Mouse (Mus musculus) hematopoietic stem cell, adult 5-6 weeks (primary cell): ENCODE data around the gene Ccdc12. TPM values are rescaled to one million over a fixed set of nuclear protein-coding genes. Genes with fewer than 3 reads are reported as not detected.

ENCODE experiments used
- ATAC-seq, 2 experiments: fragments of 125-278 bp in 1 of 2; replicated peaks in 1 of 2; 2 replicates each; pipeline ENCODE4 v1.8.0; 2016 to 2017; ENCODE audit warnings: inconsistent platforms in 2 of 2, mild to moderate bottlenecking in 2 of 2, moderate number of reproducible peaks in 2 of 2, low read depth in 1 of 2, moderate TSS enrichment in 1 of 2; ENCODE audit not compliant: low FRiP score in 2 of 2, poor library complexity in 2 of 2, severe bottlenecking in 2 of 2, insufficient read depth in 1 of 2, low TSS enrichment in 1 of 2
- total RNA-seq: library from RNA; stranded (forward); fragments of 172-1452, 232-1000 nt; gene quantifications from 2 replicates; pipeline ENCODE4 v1.2.3, GENCODE M21; 2017

Ccdc12 gene
- total RNA-seq, 1 experiment from 2014 or later = 89.4 TPM

GRCm38 (mm10) chr9:110713389-110713788 lies 57.1 kb downstream of the Ccdc12 start:
- ATAC-seq = no peak

- no peak for ATAC-seq
These were observed 59.1 kb downstream of the Ccdc12 start for GRCm38 (mm10) chr9:110715426-110715825.

DNA sequence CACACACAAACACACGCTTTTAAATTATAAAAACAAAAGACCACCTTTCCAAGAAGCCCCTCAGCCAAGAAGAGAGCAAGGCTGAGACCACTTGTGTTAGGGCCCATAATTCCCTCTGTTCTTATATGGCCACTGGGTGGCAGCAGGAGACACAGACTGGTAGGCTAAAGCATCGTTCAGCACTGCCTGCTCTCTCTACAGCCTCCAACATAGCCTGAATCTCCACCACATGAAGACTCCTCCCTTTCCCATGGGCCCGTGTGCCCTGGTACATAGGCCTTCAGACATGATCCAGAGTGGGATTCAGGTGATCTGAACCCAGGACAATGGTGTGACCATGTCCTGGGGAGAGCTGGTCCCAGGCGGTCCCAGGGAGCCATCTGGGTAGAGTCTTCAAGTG lies 60.5 kb downstream of the Ccdc12 start:
- peak; percentile 63 to 74; a peak in 2 of 4 replicates for ATAC-seq

- no peak for ATAC-seq
These were observed 61.8 kb downstream of the Ccdc12 start for GRCm38 (mm10) chr9:110718071-110718470.

GRCm38 (mm10) chr9:110718810-110719209 lies 62.5 kb downstream of the Ccdc12 start:
- ATAC-seq = no peak

DNA sequence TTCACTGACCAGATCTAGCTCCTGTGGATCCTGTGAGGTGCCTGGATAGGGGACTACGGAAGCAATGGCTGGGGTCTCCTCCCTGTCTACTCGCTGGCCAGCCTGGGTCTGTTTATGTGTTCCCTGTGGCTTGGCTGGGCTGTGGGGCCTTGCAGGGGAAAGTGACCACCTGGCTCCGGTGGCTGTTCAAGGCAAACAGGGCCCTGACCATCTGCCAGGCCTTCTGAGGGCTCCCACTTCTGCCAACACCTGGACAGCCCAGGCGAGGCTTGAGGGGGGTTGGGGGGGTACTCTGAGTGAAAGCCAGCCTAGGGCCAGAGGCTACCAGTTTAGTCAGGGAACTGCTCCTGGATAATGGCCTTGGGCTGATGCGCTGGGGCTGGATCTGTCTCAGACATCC lies 63.7 kb downstream of the Ccdc12 start:
- no peak for ATAC-seq

DNA sequence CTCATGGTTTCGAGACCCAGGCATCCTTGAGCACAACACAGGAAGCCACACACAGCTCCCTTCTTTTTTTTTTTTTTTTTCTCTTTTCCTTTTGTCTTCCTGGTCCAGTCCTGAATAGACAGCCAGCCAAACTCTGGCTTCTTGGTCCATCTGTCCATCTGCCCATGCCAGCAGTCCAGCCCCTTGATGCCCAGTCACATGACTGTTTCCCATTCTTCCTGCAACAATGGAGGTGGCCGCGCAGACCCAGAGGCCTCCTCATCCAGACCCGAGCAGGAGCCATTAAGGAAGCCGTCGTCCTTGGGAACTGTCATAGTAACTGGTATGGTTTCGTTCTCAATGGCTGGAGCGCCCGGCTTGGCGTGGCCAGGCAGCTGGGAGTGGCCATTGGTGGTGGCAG lies 65.8 kb downstream of the Ccdc12 start:
- no peak for ATAC-seq

DNA sequence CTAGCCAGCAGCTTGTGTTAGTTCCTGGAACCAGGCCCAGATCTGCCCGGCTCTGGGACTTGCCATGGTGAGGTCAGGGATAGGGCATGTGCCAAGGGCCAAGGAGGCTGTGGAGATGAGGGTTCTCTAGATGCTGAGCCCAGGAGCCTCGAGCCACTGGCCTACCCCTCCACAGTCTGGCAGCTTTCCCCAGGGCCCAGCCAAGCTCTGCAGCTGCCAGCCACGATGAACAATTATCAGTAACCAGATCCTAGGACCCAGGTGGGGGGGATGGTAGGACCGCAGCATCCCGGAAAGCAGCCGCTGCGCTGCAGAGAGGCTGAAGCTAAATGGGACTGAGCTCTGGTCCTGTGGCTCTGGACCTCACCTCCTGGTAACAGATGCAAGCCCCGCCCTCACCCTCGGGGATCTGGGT lies 69.4 kb downstream of the Ccdc12 start:
- ATAC-seq = no peak

- ATAC-seq = no peak
These were observed 70.6 kb downstream of the Ccdc12 start for GRCm38 (mm10) chr9:110726867-110727266.

DNA sequence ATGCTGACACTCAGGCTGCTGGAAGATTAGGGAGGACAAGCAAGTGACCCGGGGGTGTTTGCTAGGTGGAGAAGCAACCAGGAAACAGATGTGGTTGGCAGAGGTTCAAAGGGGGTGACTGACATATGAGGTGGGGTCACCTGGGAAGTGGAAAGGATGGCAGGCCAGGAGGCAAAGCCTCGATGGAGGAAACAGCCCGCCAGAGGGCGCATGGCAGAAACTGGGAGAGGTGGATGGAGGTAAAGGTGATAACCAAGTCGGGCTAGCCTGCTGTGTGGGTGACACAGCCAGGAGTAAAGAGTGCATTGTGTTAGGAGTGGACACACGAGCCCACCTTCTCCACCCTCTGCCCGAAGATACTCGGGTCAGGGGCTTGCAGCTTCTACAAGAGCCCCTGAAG lies 73.5 kb downstream of the Ccdc12 start:
- ATAC-seq = no peak

DNA sequence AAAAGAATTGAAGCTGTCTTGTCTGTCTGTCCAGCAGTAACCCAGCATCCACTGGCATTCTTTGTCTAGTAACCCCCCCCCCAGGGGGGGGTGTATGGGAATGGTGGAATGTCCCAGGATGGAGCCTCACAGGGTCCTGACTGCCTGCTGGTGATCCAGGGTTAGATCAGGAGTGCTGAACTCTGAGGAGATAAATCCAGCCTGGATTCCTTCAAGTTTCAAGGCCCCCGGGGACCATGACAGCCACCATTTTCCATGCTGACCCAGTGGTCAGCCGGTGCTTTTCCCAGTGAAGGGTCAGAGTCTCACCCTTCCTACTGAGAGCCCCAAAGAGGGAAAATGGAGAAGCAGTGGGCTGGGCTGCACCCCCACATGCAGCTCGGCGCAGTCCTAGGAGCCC lies 75.6 kb downstream of the Ccdc12 start:
- no peak for ATAC-seq

GRCm38 (mm10) chr9:110732623-110733022 lies 76.3 kb downstream of the Ccdc12 start:
- ATAC-seq = peak; percentile 92 to 96

DNA sequence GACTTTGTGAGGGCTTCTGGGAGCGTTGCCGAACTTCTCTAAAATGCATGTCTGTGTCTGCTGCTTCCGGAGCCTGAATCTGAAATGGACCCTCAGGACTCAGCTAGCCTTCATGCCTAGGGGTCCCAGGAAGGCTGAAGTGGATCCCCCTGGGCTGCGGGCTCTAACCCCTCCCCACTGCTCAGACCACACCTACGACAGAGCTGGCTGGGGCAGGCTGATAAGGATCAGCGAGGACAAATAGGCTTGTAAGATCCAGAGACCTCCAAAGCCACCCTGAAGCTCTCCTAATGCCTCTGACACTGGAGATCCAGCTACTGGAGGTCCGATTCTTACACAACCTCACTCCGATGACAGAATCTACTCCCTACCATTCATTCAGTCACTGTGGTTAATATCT lies 76.8 kb downstream of the Ccdc12 start:
- peak in 1 of 2 experiments; percentile 2; a peak in 1 of 4 replicates for ATAC-seq

GRCm38 (mm10) chr9:110734154-110734553 lies 77.9 kb downstream of the Ccdc12 start:
- ATAC-seq = no peak

DNA sequence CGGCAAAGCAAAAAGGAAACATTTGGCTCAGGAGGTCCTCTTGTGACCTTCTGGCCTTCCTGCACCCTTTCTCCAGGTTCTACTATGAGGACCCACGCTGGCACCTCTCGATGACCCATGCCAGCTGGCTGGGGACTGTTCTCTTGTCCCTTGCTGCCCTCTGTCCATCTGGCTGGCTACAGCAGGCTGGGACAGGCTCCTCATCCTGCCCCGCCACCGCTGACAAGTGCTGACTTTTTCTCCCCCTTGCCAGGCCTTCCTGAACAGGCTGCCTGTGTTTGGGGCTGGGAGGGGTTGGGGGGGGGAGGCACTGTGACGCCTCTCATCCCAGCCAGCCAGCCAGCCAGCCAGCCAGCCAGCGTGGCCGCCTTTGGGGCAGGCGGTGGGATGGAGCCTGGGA lies 80.1 kb downstream of the Ccdc12 start:
- ATAC-seq = no peak

GRCm38 (mm10) chr9:110738054-110738453 lies 81.8 kb downstream of the Ccdc12 start:
- ATAC-seq = no peak

GRCm38 (mm10) chr9:110739961-110740360 lies 83.7 kb downstream of the Ccdc12 start:
- ATAC-seq = no peak

- ATAC-seq = no peak
These were observed 85.5 kb downstream of the Ccdc12 start, which contains the start of gene Myl3 for GRCm38 (mm10) chr9:110741711-110742294. Gene Myl3 (plus strand): TSS chr9:110741861.

- ATAC-seq = 0 out of 4 replicates have a peak, but pooled peaks of 1 of the 2 experiments have one; percentile 18
These were observed 86.1 kb downstream of the Ccdc12 start for GRCm38 (mm10) chr9:110742295-110742950.
